Mouse (Mus musculus) CH12.LX (cell line): ENCODE measurements around the gene Pde8b. TPM values are rescaled to one million over a fixed set of nuclear protein-coding genes. Genes with fewer than 3 reads are reported as not detected.

Experiments used
- DNase-seq: peaks from one replicate; pipeline ENCODE4 v3.0.0-alpha.2; 2013; ENCODE audit errors: extremely low read depth
- H3K27ac ChIP-seq: 2 replicates; pipeline ENCODE4 v1.5.1; 2012; ENCODE audit warnings: low read depth, mild to moderate bottlenecking, control low read depth, moderate library complexity; ENCODE audit not compliant: insufficient read depth
- H3K27me3 ChIP-seq: replicated peaks from 2 replicates; pipeline ENCODE3; 2012; ENCODE audit warnings: inconsistent platforms
- H3K36me3 ChIP-seq, 2 experiments: replicated peaks in 1 of 2; 2 replicates each; pipeline versions ENCODE3 to v1.6.1; 2012; ENCODE audit warnings: inconsistent platforms in 1 of 2, low read length in 1 of 2, mild to moderate bottlenecking in 1 of 2, mixed read lengths in 1 of 2, moderate library complexity in 1 of 2; ENCODE audit not compliant: control insufficient read depth in 1 of 2, insufficient read depth in 1 of 2
- H3K4me1 ChIP-seq, 2 experiments: 2 replicates each; pipeline ENCODE4 v1.6.1; 2012; ENCODE audit warnings: inconsistent platforms in 1 of 2, moderate library complexity in 1 of 2; ENCODE audit not compliant: insufficient read depth in 2 of 2, control insufficient read depth in 1 of 2
- H3K4me2 ChIP-seq: 2 replicates; pipeline ENCODE4 v1.6.1; 2012; ENCODE audit warnings: low read depth, mild to moderate bottlenecking, control low read depth; ENCODE audit not compliant: poor library complexity, insufficient read depth, severe bottlenecking
- H3K4me3 ChIP-seq, 3 experiments: fragments of 150-350 bp in 1 of 3; sonication (generic) in 1 of 3; replicated peaks in 1 of 3; 2 replicates each; pipeline versions ENCODE3 to v1.5.1; 2011 to 2012; ENCODE audit warnings: low read depth in 2 of 3, low read length in 2 of 3, mild to moderate bottlenecking in 2 of 3, moderate library complexity in 2 of 3, control low read depth in 1 of 3, improper control_type of control experiment in 1 of 3, inconsistent platforms in 1 of 3, mixed read lengths in 1 of 3; ENCODE audit not compliant: poor library complexity in 1 of 3
- H3K79me2 ChIP-seq: replicated peaks from 2 replicates; pipeline ENCODE4 v1.6.1; 2012; ENCODE audit warnings: mild to moderate bottlenecking, moderate library complexity; ENCODE audit not compliant: control insufficient read depth, poor library complexity, insufficient read depth, severe bottlenecking; ENCODE audit errors: extremely low read depth
- H3K9ac ChIP-seq: 2 replicates; pipeline ENCODE4 v1.6.1; 2012; ENCODE audit warnings: low read depth, mild to moderate bottlenecking, control low read depth, moderate library complexity; ENCODE audit not compliant: insufficient read depth
- H3K9me3 ChIP-seq: replicated peaks from 2 replicates; pipeline ENCODE3; 2012; ENCODE audit warnings: low read length, inconsistent platforms, mixed read lengths
- CHD1 ChIP-seq: IDR thresholded peaks from 2 replicates; pipeline ENCODE4 v1.6.1; 2012; ENCODE audit warnings: low read depth, low read length, improper control_type of control experiment, inconsistent platforms
- CHD2 ChIP-seq: IDR thresholded peaks from 2 replicates; pipeline ENCODE4 v1.6.1; 2011; ENCODE audit warnings: low read length, improper control_type of control experiment
- CTCF ChIP-seq, 2 experiments: IDR thresholded peaks in 1 of 2; conservative IDR thresholded peaks in 1 of 2; 2 replicates each; pipeline ENCODE4 v1.5.1; 2011 to 2012; ENCODE audit warnings: low read depth in 2 of 2, low read length in 2 of 2, improper control_type of control experiment in 1 of 2, inconsistent platforms in 1 of 2, mild to moderate bottlenecking in 1 of 2, moderate library complexity in 1 of 2
- E2F4 ChIP-seq: IDR thresholded peaks from 2 replicates; pipeline ENCODE4 v1.6.1; 2011; ENCODE audit warnings: low read depth, low read length, improper control_type of control experiment; ENCODE audit not compliant: insufficient replicate concordance
- ELF1 ChIP-seq: IDR thresholded peaks from 2 replicates; pipeline ENCODE4 v1.6.1; 2014; ENCODE audit warnings: low read depth, mild to moderate bottlenecking, inconsistent platforms, low read length, improper control_type of control experiment
- EP300 ChIP-seq: IDR thresholded peaks from 2 replicates; pipeline ENCODE4 v1.6.1; 2011; ENCODE audit warnings: low read length, improper control_type of control experiment
- ETS1 ChIP-seq: conservative IDR thresholded peaks from 2 replicates; pipeline ENCODE4 v1.6.1; 2012; ENCODE audit warnings: low read depth, mild to moderate bottlenecking, inconsistent platforms, low read length, improper control_type of control experiment, moderate library complexity
- HCFC1 ChIP-seq: IDR thresholded peaks from 2 replicates; pipeline ENCODE4 v1.6.1; 2012; ENCODE audit warnings: low read depth, mild to moderate bottlenecking, inconsistent platforms, low read length, improper control_type of control experiment
- IRF4 ChIP-seq: IDR thresholded peaks from 2 replicates; pipeline ENCODE4 v1.6.1; 2014; ENCODE audit warnings: low read depth, mild to moderate bottlenecking, inconsistent platforms, low read length, improper control_type of control experiment
- JUN ChIP-seq: IDR thresholded peaks from 2 replicates; pipeline ENCODE4 v1.6.1; 2011; ENCODE audit warnings: low read depth, mild to moderate bottlenecking, low read length, improper control_type of control experiment, moderate library complexity; ENCODE audit not compliant: insufficient read depth
- KAT2A ChIP-seq: IDR thresholded peaks from 2 replicates; pipeline ENCODE4 v1.6.1; 2012; ENCODE audit warnings: low read length, improper control_type of control experiment, inconsistent platforms; ENCODE audit not compliant: insufficient replicate concordance
- MAFK ChIP-seq: IDR thresholded peaks from 2 replicates; pipeline ENCODE4 v1.6.1; 2011; ENCODE audit warnings: low read length, improper control_type of control experiment; ENCODE audit not compliant: insufficient replicate concordance
- MAX ChIP-seq: IDR thresholded peaks from 2 replicates; pipeline ENCODE4 v1.6.1; 2011; ENCODE audit warnings: low read length, improper control_type of control experiment
- MAZ ChIP-seq: IDR thresholded peaks from 2 replicates; pipeline ENCODE4 v1.6.1; 2012; ENCODE audit warnings: low read depth, mild to moderate bottlenecking, inconsistent platforms, low read length, improper control_type of control experiment, moderate library complexity
- MYC ChIP-seq: IDR thresholded peaks from 2 replicates; pipeline ENCODE4 v1.6.1; 2011; ENCODE audit warnings: low read depth, mild to moderate bottlenecking, improper control_type of control experiment, low read length
- NELFE ChIP-seq: IDR thresholded peaks from 2 replicates; pipeline ENCODE4 v1.6.1; 2011; ENCODE audit warnings: low read depth, low read length, improper control_type of control experiment
- NRF1 ChIP-seq: IDR thresholded peaks from 2 replicates; pipeline ENCODE4 v1.6.1; 2014; ENCODE audit warnings: low read depth, mild to moderate bottlenecking, inconsistent platforms, low read length, improper control_type of control experiment, moderate library complexity
- PAX5 ChIP-seq: IDR thresholded peaks from 2 replicates; pipeline ENCODE4 v1.6.1; 2012; ENCODE audit warnings: low read length, inconsistent platforms, mixed read lengths
- POLR2A ChIP-seq: IDR thresholded peaks from 2 replicates; pipeline ENCODE4 v1.6.1; 2011; ENCODE audit warnings: low read depth, mild to moderate bottlenecking, improper control_type of control experiment, low read length
- POLR2AphosphoS2 ChIP-seq: IDR thresholded peaks from 2 replicates; pipeline ENCODE4 v1.6.1; 2011; ENCODE audit warnings: low read depth, low read length, improper control_type of control experiment
- RCOR1 ChIP-seq: conservative IDR thresholded peaks from 2 replicates; pipeline ENCODE4 v1.6.1; 2012; ENCODE audit warnings: low read depth, mild to moderate bottlenecking, inconsistent platforms, low read length, improper control_type of control experiment
- SIN3A ChIP-seq: IDR thresholded peaks from 2 replicates; pipeline ENCODE4 v1.6.1; 2012; ENCODE audit warnings: low read length, improper control_type of control experiment, inconsistent platforms
- SMC3 ChIP-seq: IDR thresholded peaks from 2 replicates; pipeline ENCODE4 v1.6.1; 2011; ENCODE audit warnings: low read depth, low read length, improper control_type of control experiment
- TBP ChIP-seq: conservative IDR thresholded peaks from 2 replicates; pipeline ENCODE4 v1.6.1; 2011; ENCODE audit warnings: low read depth, low read length, improper control_type of control experiment
- TCF12 ChIP-seq: IDR thresholded peaks from 2 replicates; pipeline ENCODE4 v1.6.1; 2014; ENCODE audit warnings: low read depth, mild to moderate bottlenecking, inconsistent platforms, low read length, improper control_type of control experiment
- USF1 ChIP-seq: IDR thresholded peaks from 2 replicates; pipeline ENCODE4 v1.6.1; 2014; ENCODE audit warnings: low read depth, mild to moderate bottlenecking, inconsistent platforms, low read length, improper control_type of control experiment
- USF2 ChIP-seq: conservative IDR thresholded peaks from 2 replicates; pipeline ENCODE4 v1.6.1; 2011; ENCODE audit warnings: low read depth, low read length, improper control_type of control experiment
- ZKSCAN1 ChIP-seq: IDR thresholded peaks from 2 replicates; pipeline ENCODE4 v1.6.1; 2012; ENCODE audit warnings: low read depth, inconsistent platforms, low read length, improper control_type of control experiment, borderline replicate concordance
- ZMIZ1 ChIP-seq: IDR thresholded peaks from 2 replicates; pipeline ENCODE4 v1.6.1; 2012; ENCODE audit warnings: low read depth, mild to moderate bottlenecking, inconsistent platforms, low read length, improper control_type of control experiment
- ZNF384 ChIP-seq: IDR thresholded peaks from 2 replicates; pipeline ENCODE4 v1.6.1; 2012; ENCODE audit warnings: low read depth, low read length, improper control_type of control experiment, inconsistent platforms
- dilution Hi-C: fragments of 300-500 bp; cut with MboI; formaldehyde crosslinking; loops from 2 replicates; pipeline ENCODE4 v1.14.3; 2020; ENCODE audit warnings: low sequenced_read_pairs; ENCODE audit not compliant: extremely low pct_unique_long_range_greater_than_20kb, extremely low pct_ligation_motif_present
- in situ Hi-C: fragments of 300-500 bp; cut with MboI; formaldehyde crosslinking; loops from 3 replicates; pipeline ENCODE4 v1.14.3; 2019; ENCODE audit warnings: low sequenced_read_pairs, low pct_ligation_motif_present, low pct_unique_long_range_greater_than_20kb, mixed read lengths
- polyA plus RNA-seq: library from polyadenylated mRNA; unstranded; fragments of >175 nt; gene quantifications from 2 replicates; pipeline ENCODE4 v1.2.1, GENCODE M21; 2012; ENCODE audit warnings: low read depth; ENCODE audit not compliant: insufficient read length
- total RNA-seq, 2 experiments: library from RNA; depleted of rRNA; stranded (reverse); fragments of 300-350 nt in 1 of 2; fragments of >200 nt in 1 of 2; gene quantifications; 2 replicates each; pipeline ENCODE4 v1.2.3; 2012 to 2014

Pde8b gene
- total and polyA plus RNA-seq, 3 experiments, result 0.25 to 2.0 (median 0.93) TPM

- TF ChIP-seq KAT2A (no peak), MYC (no peak), CHD1 (no peak), ZNF384 (no peak), IRF4 (no peak), TBP (no peak), RCOR1 (no peak), USF1 (no peak), NRF1 (no peak), POLR2A (no peak), ZMIZ1 (no peak), POLR2AphosphoS2 (no peak), EP300 (no peak), ELF1 (no peak), PAX5 (no peak), ETS1 (no peak), CHD2 (no peak), E2F4 (no peak)
- Histone ChIP-seq H3K9ac (no peak overlapping the region), H3K27ac (no peak overlapping the region), H3K27me3 (no peaks in the 10 kb centered on the region), H3K4me1 (peaks cover 3 to 12% of the 10 kb centered on the region in 2 experiments), H3K36me3 (no peaks in the 10 kb centered on the region), H3K79me2 (no peaks in the 10 kb centered on the region), H3K9me3 (no peaks in the 10 kb centered on the region), H3K4me3 (no peak overlapping the region), H3K4me2 (peak overlapping the region; percentile 18; the same call in 1 of the 2 replicates)
- dilution Hi-C loops (no loop called here), in situ Hi-C loops (no loop called here)
- peak; percentile 16 for DNase-seq
Measured at GRCm38 (mm10) chr13:95260886-95261789, 11.0 kb upstream of the Pde8b start.

GRCm38 (mm10) chr13:95260391-95260790 lies 10.3 kb upstream of the Pde8b start:
- H3K4me2 ChIP-seq, result no peak overlapping the region
- TF ChIP-seq HCFC1 (no peak), NELFE (no peak), MAX (no peak), IRF4 (no peak), PAX5 (no peak), ZKSCAN1 (no peak), E2F4 (no peak), MAFK (no peak), CTCF (conservative IDR thresholded peaks at IDR 0.05 in 1 of 2, IDR thresholded peaks at IDR 0.05 in 1 of 2; ENCODE audit: low read depth in 2 of 2, low read length in 2 of 2) (no peak), USF2 (no peak), MYC (no peak), MAZ (no peak), TBP (no peak), ETS1 (no peak), ELF1 (no peak), JUN (no peak), SMC3 (no peak), CHD1 (no peak), SIN3A (no peak), TCF12 (no peak)
- TF ChIP-seq, all 38 proteins: peak for 0
- Histone ChIP-seq H3K4me1 (peaks cover 3 to 12% of the 10 kb centered on the region in 2 experiments), H3K27me3 (no peaks in the 10 kb centered on the region), H3K36me3 (no peaks in the 10 kb centered on the region), H3K79me2 (no peaks in the 10 kb centered on the region), H3K4me3 (no peak overlapping the region), H3K27ac (no peak overlapping the region), H3K9ac (no peak overlapping the region), H3K9me3 (no peaks in the 10 kb centered on the region)
- no peak for DNase-seq
- dilution Hi-C loops (no loop called here), in situ Hi-C loops (no loop called here)
